Mouse (Mus musculus) heart, embryonic 12.5 days (tissue): ENCODE results near the gene Luc7l3. TPM values are rescaled to one million over a fixed set of nuclear protein-coding genes. Genes with fewer than 3 reads are reported as not detected.
A peak's percentile ranks its signal among the peaks of the same experiment; 100 is the strongest.

Source experiments
- ATAC-seq: fragments of 200-750 bp; cut with Nextera tagmentation; 2 replicates; pipeline ENCODE4 v1.8.0; 2017; ENCODE audit warnings: moderate TSS enrichment, moderate library complexity; ENCODE audit not compliant: insufficient number of reproducible peaks, low FRiP score
- H3K27ac ChIP-seq: fragments of 300-500 bp; sonication (generic); 2 replicates; pipeline ENCODE4 v1.5.1; 2016; ENCODE audit warnings: mild to moderate bottlenecking, moderate library complexity; ENCODE audit not compliant: poor library complexity, severe bottlenecking
- H3K27me3 ChIP-seq: fragments of 300-500 bp; sonication (generic); replicated peaks from 2 replicates; pipeline ENCODE4 v1.6.1; 2016; ENCODE audit warnings: mild to moderate bottlenecking, moderate library complexity
- H3K36me3 ChIP-seq: fragments of 300-500 bp; sonication (generic); 2 replicates; pipeline ENCODE4 v1.6.1; 2016; ENCODE audit warnings: mild to moderate bottlenecking, moderate library complexity
- H3K4me1 ChIP-seq: fragments of 300-500 bp; sonication (generic); replicated peaks from 2 replicates; pipeline ENCODE4 v1.6.1; 2016; ENCODE audit warnings: mild to moderate bottlenecking
- H3K4me2 ChIP-seq: fragments of 300-500 bp; sonication (generic); 2 replicates; pipeline ENCODE4 v1.6.1; 2016; ENCODE audit warnings: mild to moderate bottlenecking, moderate library complexity
- H3K4me3 ChIP-seq: fragments of 300-500 bp; sonication (generic); 2 replicates; pipeline ENCODE4 v1.5.1; 2016; ENCODE audit warnings: mild to moderate bottlenecking
- H3K9ac ChIP-seq: fragments of 300-500 bp; sonication (generic); 2 replicates; pipeline ENCODE4 v1.6.1; 2016; ENCODE audit warnings: mild to moderate bottlenecking, moderate library complexity
- H3K9me3 ChIP-seq: fragments of 300-500 bp; sonication (generic); replicated peaks from 2 replicates; pipeline ENCODE4 v1.6.1; 2016; ENCODE audit warnings: mild to moderate bottlenecking, moderate library complexity
- WGBS: fragments of 180-500 bp; shearing (Covaris S2); methylation state at CpG from one replicate; pipeline ENCODE4 v1.1.7; 2016; 5-methylcytosine and 5-hydroxymethylcytosine counted together
- polyA plus RNA-seq: library from polyadenylated mRNA; unstranded; fragments of >200 nt; fragmentation: Nextera tagmentation; extraction: Ambion mirVana; gene quantifications from 2 replicates; pipeline ENCODE4 v1.2.1, GENCODE M21; 2016

Luc7l3 gene
- polyA plus RNA-seq, 1 experiment from 2014 or later = 82.0 TPM

DNA sequence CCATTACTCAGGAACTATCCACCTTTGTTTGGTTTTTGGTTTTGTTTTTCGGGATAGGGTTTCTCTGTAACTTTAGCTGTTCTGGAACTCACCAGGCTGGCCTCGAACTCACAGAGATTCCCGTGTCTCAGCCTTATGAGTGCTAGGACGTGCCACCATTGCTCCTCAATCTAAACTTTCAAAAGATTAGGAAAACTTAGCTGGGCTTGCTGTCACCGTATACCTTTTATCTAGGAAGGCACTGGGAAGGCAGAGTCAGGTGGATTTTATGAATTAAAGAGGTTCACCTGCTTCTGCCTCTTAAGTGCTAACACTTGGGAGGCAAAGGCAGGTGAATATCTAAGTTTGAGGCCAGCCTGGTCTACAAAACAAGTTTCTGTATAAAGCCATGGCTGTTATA lies 848 bp upstream of the Luc7l3 start:
- Histone ChIP-seq H3K9me3 (no peaks in the 10 kb centered on the region), H3K4me1 (peaks cover 36% of the 10 kb centered on the region), H3K27ac (peak overlapping the region; percentile 97), H3K4me2 (peak overlapping the region; percentile 80), H3K9ac (peak overlapping the region; percentile 98; the same call in 1 of the 2 replicates), H3K27me3 (no peaks in the 10 kb centered on the region), H3K4me3 (peak overlapping the region; percentile 79), H3K36me3 (peaks cover 8% of the 10 kb centered on the region; the same call in 1 of the 2 replicates)
- 34% methylated on average over 5 of the region's 5 CpGs for WGBS
- ATAC-seq = no peak

DNA sequence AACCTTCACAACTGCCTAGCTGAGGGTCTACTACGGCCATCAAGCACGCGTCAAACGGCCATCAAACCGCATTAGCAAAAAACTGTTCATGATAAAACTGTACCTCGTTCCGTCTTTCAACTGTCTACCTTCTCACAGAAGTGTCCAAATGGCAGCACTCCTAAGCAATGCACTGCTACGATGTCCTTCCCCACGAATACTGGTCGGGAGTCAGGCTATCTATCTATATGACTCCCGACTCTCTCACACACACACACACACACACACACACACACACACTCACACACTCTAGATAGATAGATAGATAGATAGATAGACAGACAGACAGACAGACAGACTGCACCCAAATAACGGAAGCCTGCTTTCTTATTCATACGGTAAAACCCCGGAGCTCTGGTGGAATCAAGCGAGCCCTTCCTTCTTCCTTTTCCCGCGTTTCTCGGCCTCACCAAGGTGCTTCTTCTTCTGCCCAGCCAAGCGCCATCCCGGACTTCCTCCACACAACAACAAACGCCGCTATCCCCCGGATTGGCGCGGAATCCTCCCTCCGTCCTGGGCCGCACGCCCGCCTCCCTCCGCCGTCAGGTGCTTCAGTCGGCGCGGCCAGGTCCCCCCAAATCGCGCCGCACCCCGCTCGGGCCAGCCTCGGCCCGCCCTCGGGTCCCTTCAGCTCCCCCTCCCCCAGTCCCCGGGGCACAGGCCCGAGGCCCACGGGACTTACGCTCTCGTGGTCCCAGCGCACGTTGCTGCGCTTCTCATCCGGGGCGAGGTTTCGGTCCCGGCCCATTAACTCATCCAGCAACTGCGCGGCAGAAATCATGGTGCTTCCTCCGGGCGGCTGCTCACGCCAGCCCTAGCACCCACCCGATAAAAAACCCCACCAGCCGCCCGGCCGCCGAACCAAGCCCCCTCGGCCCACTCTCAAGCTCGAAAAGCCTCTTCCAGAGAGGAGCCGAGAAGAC lies 538 bp downstream of the Luc7l3 start:
- under 1% methylated on average over 67 of the region's 67 CpGs for WGBS
- peak overlapping the region; percentile 79 for H3K4me3 ChIP-seq
- H3K9ac ChIP-seq = peak overlapping the region; percentile 98
- peaks cover 44% of the 10 kb centered on the region for H3K4me1 ChIP-seq
- peak overlapping the region; percentile 97 for H3K27ac ChIP-seq
- peak; percentile 79 for ATAC-seq
- H3K4me2 ChIP-seq = peak overlapping the region; percentile 80
- no peaks in the 10 kb centered on the region for H3K9me3 ChIP-seq
- H3K36me3 ChIP-seq = peaks cover 8% of the 10 kb centered on the region; the same call in 1 of the 2 replicates
- no peaks in the 10 kb centered on the region for H3K27me3 ChIP-seq

DNA sequence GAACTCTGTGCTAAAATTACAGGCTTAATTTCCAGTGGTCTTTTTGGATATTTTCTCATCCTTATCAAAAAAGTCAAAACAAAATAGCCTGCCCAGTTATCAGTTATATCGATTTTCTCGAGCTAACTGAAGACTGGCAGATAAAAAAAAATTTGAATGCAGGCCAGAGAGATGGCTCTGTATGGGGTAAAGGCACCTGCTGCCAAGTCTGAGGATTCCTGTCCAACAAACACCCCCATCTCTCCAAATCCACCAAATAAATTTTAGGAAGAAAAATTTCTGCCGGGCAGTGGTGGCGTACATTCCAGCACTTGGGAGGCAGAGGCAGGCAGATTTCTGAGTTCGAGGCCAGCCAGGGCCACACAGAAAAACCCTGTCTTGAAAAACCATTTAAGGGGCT lies 3.7 kb downstream of the Luc7l3 start:
- Histone ChIP-seq H3K27me3 (no peaks in the 10 kb centered on the region), H3K27ac (no peak overlapping the region), H3K4me2 (no peak overlapping the region), H3K9me3 (no peaks in the 10 kb centered on the region), H3K36me3 (peaks cover 12% of the 10 kb centered on the region; the same call in 1 of the 2 replicates), H3K9ac (no peak overlapping the region), H3K4me3 (no peak overlapping the region), H3K4me1 (peaks cover 68% of the 10 kb centered on the region)
- ATAC-seq = no peak
- 72% methylated on average over 5 of the region's 5 CpGs for WGBS

GRCm38 (mm10) chr11:94317515-94317914 lies 4.3 kb downstream of the Luc7l3 start:
- Histone ChIP-seq H3K27ac (no peak overlapping the region), H3K4me1 (peaks cover 67% of the 10 kb centered on the region), H3K4me3 (no peak overlapping the region), H3K9ac (no peak overlapping the region), H3K4me2 (no peak overlapping the region), H3K9me3 (no peaks in the 10 kb centered on the region), H3K36me3 (peaks cover 12% of the 10 kb centered on the region; the same call in 1 of the 2 replicates), H3K27me3 (no peaks in the 10 kb centered on the region)
- no peak for ATAC-seq
- 67% methylated on average over 4 of the region's 4 CpGs for WGBS

- Histone ChIP-seq H3K36me3 (peaks cover 12% of the 10 kb centered on the region; the same call in 1 of the 2 replicates), H3K4me3 (no peak overlapping the region), H3K4me2 (peak overlapping the region; percentile 16; the same call in 1 of the 2 replicates), H3K4me1 (peaks cover 63% of the 10 kb centered on the region), H3K9ac (no peak overlapping the region), H3K27ac (no peak overlapping the region), H3K9me3 (no peaks in the 10 kb centered on the region), H3K27me3 (no peaks in the 10 kb centered on the region)
- ATAC-seq = no peak
- WGBS = 85% methylated on average over 1 of the region's 1 CpGs
Observed at GRCm38 (mm10) chr11:94317014-94317413, 4.8 kb downstream of the Luc7l3 start.

- no peak overlapping the region for H3K4me2 ChIP-seq
- H3K9me3 ChIP-seq = no peaks in the 10 kb centered on the region
- no peak overlapping the region for H3K27ac ChIP-seq
- peaks cover 12% of the 10 kb centered on the region; the same call in 1 of the 2 replicates for H3K36me3 ChIP-seq
- H3K9ac ChIP-seq = no peak overlapping the region
- 80% methylated on average over 2 of the region's 2 CpGs for whole genome bisulfite sequencing
- no peak for ATAC-seq
- peaks cover 65% of the 10 kb centered on the region for H3K4me1 ChIP-seq
- H3K27me3 ChIP-seq = no peaks in the 10 kb centered on the region
- no peak overlapping the region for H3K4me3 ChIP-seq
Observed at GRCm38 (mm10) chr11:94316528-94316927, 5.3 kb downstream of the Luc7l3 start.

GRCm38 (mm10) chr11:94315308-94315707 lies 6.5 kb downstream of the Luc7l3 start:
- Histone ChIP-seq H3K27ac (peak overlapping the region; percentile 27; the same call in 1 of the 2 replicates), H3K4me3 (no peak overlapping the region), H3K9me3 (no peaks in the 10 kb centered on the region), H3K9ac (no peak overlapping the region), H3K4me2 (peak overlapping the region; percentile 28), H3K27me3 (no peaks in the 10 kb centered on the region), H3K36me3 (peaks cover 15% of the 10 kb centered on the region), H3K4me1 (peaks cover 64% of the 10 kb centered on the region)
- 26% methylated on average over 1 of the region's 1 CpGs for WGBS
- 0 out of 2 replicates have a peak, but pooled peaks have one; percentile 22 for ATAC-seq

DNA sequence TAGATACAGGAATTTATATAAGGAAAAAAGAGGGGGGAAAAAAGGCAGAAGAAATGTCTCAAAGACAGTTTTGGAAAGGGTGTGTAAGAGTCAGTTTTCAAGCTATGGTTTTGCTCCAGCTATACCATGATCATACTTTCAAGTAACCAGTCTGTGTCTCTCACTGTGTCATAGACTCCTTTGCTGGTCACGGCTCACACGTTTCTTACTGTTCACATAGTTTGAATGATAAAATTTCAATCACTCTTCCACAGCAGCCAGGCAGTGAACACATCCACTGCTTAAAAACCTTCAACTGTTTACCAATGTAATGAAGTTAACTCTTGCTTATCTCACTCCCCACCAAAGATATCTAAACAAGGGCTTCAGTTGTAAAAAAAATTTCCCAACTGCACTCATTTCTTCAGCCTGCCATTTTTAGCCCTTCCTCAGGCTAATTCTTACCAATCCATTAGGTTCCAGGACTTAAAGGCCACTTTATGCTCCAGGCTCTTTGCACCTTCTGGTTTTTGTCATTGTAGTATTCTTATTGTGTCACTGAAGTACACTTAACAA lies 7.6 kb downstream of the Luc7l3 start:
- no peak overlapping the region for H3K4me3 ChIP-seq
- peak overlapping the region; percentile 57 for H3K27ac ChIP-seq
- H3K36me3 ChIP-seq = peaks cover 12% of the 10 kb centered on the region
- WGBS = 28% methylated on average over 2 of the region's 2 CpGs
- no peak overlapping the region for H3K9ac ChIP-seq
- H3K9me3 ChIP-seq = no peaks in the 10 kb centered on the region
- H3K27me3 ChIP-seq = no peaks in the 10 kb centered on the region
- peaks cover 53% of the 10 kb centered on the region for H3K4me1 ChIP-seq
- peak overlapping the region; percentile 3; the same call in 1 of the 2 replicates for H3K4me2 ChIP-seq
- ATAC-seq = no peak

GRCm38 (mm10) chr11:94312733-94313132 lies 9.1 kb downstream of the Luc7l3 start:
- no peaks in the 10 kb centered on the region for H3K27me3 ChIP-seq
- no peak overlapping the region for H3K4me2 ChIP-seq
- H3K9ac ChIP-seq = no peak overlapping the region
- ATAC-seq = no peak
- no peak overlapping the region for H3K27ac ChIP-seq
- H3K4me1 ChIP-seq = peaks cover 44% of the 10 kb centered on the region
- no peak overlapping the region for H3K4me3 ChIP-seq
- peaks cover 10% of the 10 kb centered on the region; the same call in 1 of the 2 replicates for H3K36me3 ChIP-seq
- no peaks in the 10 kb centered on the region for H3K9me3 ChIP-seq
- WGBS = 73% methylated on average over 1 of the region's 1 CpGs

DNA sequence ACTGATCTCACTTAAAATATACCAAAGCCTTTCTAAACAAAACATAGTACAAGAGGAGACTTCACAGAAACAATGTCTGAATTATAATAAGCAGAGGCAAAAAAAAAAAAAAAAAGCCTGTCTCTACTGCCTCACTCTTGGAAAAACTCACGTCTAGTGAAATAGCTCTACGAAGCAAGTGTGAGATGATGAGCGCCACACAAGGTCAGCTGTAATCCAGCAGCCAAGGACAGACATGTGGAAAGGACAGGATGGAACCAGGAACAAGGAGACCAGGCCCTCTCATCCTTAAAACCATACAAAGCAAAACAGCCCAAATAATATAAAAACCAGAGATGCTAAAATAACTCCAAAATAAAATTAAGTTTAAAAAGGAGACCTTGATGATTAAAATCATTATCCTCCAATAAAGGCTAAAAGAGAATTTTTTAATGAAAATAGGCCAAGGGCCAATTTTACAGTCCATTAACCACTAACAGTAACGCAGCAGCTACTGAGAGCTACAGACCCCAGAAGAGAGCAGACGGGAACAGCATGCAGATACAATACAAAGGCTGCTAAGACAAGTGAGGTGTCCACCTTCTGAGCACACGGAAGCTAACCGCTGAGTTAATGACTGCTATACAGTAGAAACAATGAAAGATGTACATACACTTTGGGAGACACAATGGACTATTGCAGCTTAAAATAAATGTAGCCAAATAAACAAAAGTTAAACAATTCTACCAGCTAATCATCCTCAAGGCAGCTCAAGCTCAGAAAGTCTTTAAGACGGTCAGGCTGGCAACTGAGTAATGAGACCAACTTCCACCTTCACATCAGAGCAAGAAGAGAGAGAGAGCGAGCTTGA lies 26.6 kb downstream of the Luc7l3 start:
- Histone ChIP-seq H3K4me2 (no peak overlapping the region), H3K9me3 (no peaks in the 10 kb centered on the region), H3K9ac (no peak overlapping the region), H3K27ac (0 out of 2 replicates have a peak overlapping the region, but pooled peaks have one; percentile 43), H3K4me3 (no peak overlapping the region), H3K4me1 (no peaks in the 10 kb centered on the region; the same call in 1 of the 2 replicates), H3K27me3 (no peaks in the 10 kb centered on the region), H3K36me3 (peaks cover 74% of the 10 kb centered on the region)
- no peak for ATAC-seq
- 74% methylated on average over 9 of the region's 9 CpGs for WGBS
